Comparison of ENCODE assay signal across 15 mouse cellular contexts in genomic region chr7:27905061-27905848, GRCm38 (mm10).
"Had no signal": no experiment of that assay in that cellular context is flagged by ENCODE, and none has a peak within 500 bp of the region (broad histone marks: within the 10 kb centered on the region; RNA-seq: fewer than 3 reads in every experiment).

No protein-coding gene starts in this region.

- H3K4me1 ChIP-seq: limb, embryonic 12.5 days; liver, embryonic 15.5 days; lung, embryonic 15.5 days; megakaryocyte, embryonic 14.5 days; midbrain, embryonic 12.5 days; neural tube, embryonic 13.5 days had no signal

- H3K27me3 ChIP-seq: limb, embryonic 12.5 days; liver, embryonic 15.5 days; lung, embryonic 15.5 days; megakaryocyte, embryonic 14.5 days; midbrain, embryonic 12.5 days; neural tube, embryonic 13.5 days had no signal

- DNase-seq: kidney, adult 2 months; kidney, postnatal 25 days; lung, postnatal 14 days; right cerebral cortex, postnatal 14 days; thymus, adult 2 months; thymus, postnatal 25 days had no signal

- H3K4me2 ChIP-seq: limb, embryonic 12.5 days; liver, embryonic 11.5 days; liver, embryonic 15.5 days; lung, embryonic 15.5 days; midbrain, embryonic 12.5 days; neural tube, embryonic 13.5 days had no signal

- H3K4me3 ChIP-seq: limb, embryonic 12.5 days; liver, embryonic 15.5 days; lung, embryonic 15.5 days; megakaryocyte, embryonic 14.5 days; midbrain, embryonic 12.5 days; neural tube, embryonic 13.5 days had no signal

- H3K27ac ChIP-seq: limb, embryonic 12.5 days; liver, embryonic 15.5 days; lung, embryonic 15.5 days; macrophage; midbrain, embryonic 12.5 days; neural tube, embryonic 13.5 days had no signal

- H3K9ac ChIP-seq: limb, embryonic 12.5 days; liver, embryonic 15.5 days; lung, embryonic 15.5 days; midbrain, embryonic 12.5 days; neural tube, embryonic 13.5 days had no signal

- ATAC-seq: midbrain, embryonic 16.5 days had no signal

- H3K9me3 ChIP-seq: liver, embryonic 15.5 days; lung, embryonic 15.5 days had no signal

- H3K36me3 ChIP-seq: liver, embryonic 15.5 days had no signal
